Mouse (Mus musculus) CH12.LX (cell line): ENCODE results near the gene Bhlhe41. TPM values are rescaled to one million over a fixed set of nuclear protein-coding genes. Genes with fewer than 3 reads are reported as not detected.

Experiments
- DNase-seq: peaks from one replicate; pipeline ENCODE4 v3.0.0-alpha.2; 2013; ENCODE audit errors: extremely low read depth
- H3K27ac ChIP-seq: 2 replicates; pipeline ENCODE4 v1.5.1; 2012; ENCODE audit warnings: low read depth, mild to moderate bottlenecking, control low read depth, moderate library complexity; ENCODE audit not compliant: insufficient read depth
- H3K27me3 ChIP-seq: replicated peaks from 2 replicates; pipeline ENCODE3; 2012; ENCODE audit warnings: inconsistent platforms
- H3K36me3 ChIP-seq, 2 experiments: replicated peaks in 1 of 2; 2 replicates each; pipeline versions ENCODE3 to v1.6.1; 2012; ENCODE audit warnings: inconsistent platforms in 1 of 2, low read length in 1 of 2, mild to moderate bottlenecking in 1 of 2, mixed read lengths in 1 of 2, moderate library complexity in 1 of 2; ENCODE audit not compliant: control insufficient read depth in 1 of 2, insufficient read depth in 1 of 2
- H3K4me1 ChIP-seq, 2 experiments: 2 replicates each; pipeline ENCODE4 v1.6.1; 2012; ENCODE audit warnings: inconsistent platforms in 1 of 2, moderate library complexity in 1 of 2; ENCODE audit not compliant: insufficient read depth in 2 of 2, control insufficient read depth in 1 of 2
- H3K4me2 ChIP-seq: 2 replicates; pipeline ENCODE4 v1.6.1; 2012; ENCODE audit warnings: low read depth, mild to moderate bottlenecking, control low read depth; ENCODE audit not compliant: poor library complexity, insufficient read depth, severe bottlenecking
- H3K4me3 ChIP-seq, 3 experiments: fragments of 150-350 bp in 1 of 3; sonication (generic) in 1 of 3; replicated peaks in 1 of 3; 2 replicates each; pipeline versions ENCODE3 to v1.5.1; 2011 to 2012; ENCODE audit warnings: low read depth in 2 of 3, low read length in 2 of 3, mild to moderate bottlenecking in 2 of 3, moderate library complexity in 2 of 3, control low read depth in 1 of 3, improper control_type of control experiment in 1 of 3, inconsistent platforms in 1 of 3, mixed read lengths in 1 of 3; ENCODE audit not compliant: poor library complexity in 1 of 3
- H3K79me2 ChIP-seq: replicated peaks from 2 replicates; pipeline ENCODE4 v1.6.1; 2012; ENCODE audit warnings: mild to moderate bottlenecking, moderate library complexity; ENCODE audit not compliant: control insufficient read depth, poor library complexity, insufficient read depth, severe bottlenecking; ENCODE audit errors: extremely low read depth
- H3K9ac ChIP-seq: 2 replicates; pipeline ENCODE4 v1.6.1; 2012; ENCODE audit warnings: low read depth, mild to moderate bottlenecking, control low read depth, moderate library complexity; ENCODE audit not compliant: insufficient read depth
- H3K9me3 ChIP-seq: replicated peaks from 2 replicates; pipeline ENCODE3; 2012; ENCODE audit warnings: low read length, inconsistent platforms, mixed read lengths
- BHLHE40 ChIP-seq: IDR thresholded peaks from 2 replicates; pipeline ENCODE4 v1.6.1; 2011; ENCODE audit warnings: mild to moderate bottlenecking, low read depth, low read length, improper control_type of control experiment
- CHD1 ChIP-seq: IDR thresholded peaks from 2 replicates; pipeline ENCODE4 v1.6.1; 2012; ENCODE audit warnings: low read depth, low read length, improper control_type of control experiment, inconsistent platforms
- CHD2 ChIP-seq: IDR thresholded peaks from 2 replicates; pipeline ENCODE4 v1.6.1; 2011; ENCODE audit warnings: low read length, improper control_type of control experiment
- E2F4 ChIP-seq: IDR thresholded peaks from 2 replicates; pipeline ENCODE4 v1.6.1; 2011; ENCODE audit warnings: low read depth, low read length, improper control_type of control experiment; ENCODE audit not compliant: insufficient replicate concordance
- ELF1 ChIP-seq: IDR thresholded peaks from 2 replicates; pipeline ENCODE4 v1.6.1; 2014; ENCODE audit warnings: low read depth, mild to moderate bottlenecking, inconsistent platforms, low read length, improper control_type of control experiment
- EP300 ChIP-seq: IDR thresholded peaks from 2 replicates; pipeline ENCODE4 v1.6.1; 2011; ENCODE audit warnings: low read length, improper control_type of control experiment
- ETS1 ChIP-seq: conservative IDR thresholded peaks from 2 replicates; pipeline ENCODE4 v1.6.1; 2012; ENCODE audit warnings: low read depth, mild to moderate bottlenecking, inconsistent platforms, low read length, improper control_type of control experiment, moderate library complexity
- IRF4 ChIP-seq: IDR thresholded peaks from 2 replicates; pipeline ENCODE4 v1.6.1; 2014; ENCODE audit warnings: low read depth, mild to moderate bottlenecking, inconsistent platforms, low read length, improper control_type of control experiment
- JUN ChIP-seq: IDR thresholded peaks from 2 replicates; pipeline ENCODE4 v1.6.1; 2011; ENCODE audit warnings: low read depth, mild to moderate bottlenecking, low read length, improper control_type of control experiment, moderate library complexity; ENCODE audit not compliant: insufficient read depth
- JUND ChIP-seq: conservative IDR thresholded peaks from 2 replicates; pipeline ENCODE4 v1.6.1; 2011; ENCODE audit warnings: low read depth, low read length, improper control_type of control experiment
- KAT2A ChIP-seq: IDR thresholded peaks from 2 replicates; pipeline ENCODE4 v1.6.1; 2012; ENCODE audit warnings: low read length, improper control_type of control experiment, inconsistent platforms; ENCODE audit not compliant: insufficient replicate concordance
- MAFK ChIP-seq: IDR thresholded peaks from 2 replicates; pipeline ENCODE4 v1.6.1; 2011; ENCODE audit warnings: low read length, improper control_type of control experiment; ENCODE audit not compliant: insufficient replicate concordance
- MAZ ChIP-seq: IDR thresholded peaks from 2 replicates; pipeline ENCODE4 v1.6.1; 2012; ENCODE audit warnings: low read depth, mild to moderate bottlenecking, inconsistent platforms, low read length, improper control_type of control experiment, moderate library complexity
- MEF2A ChIP-seq: IDR thresholded peaks from 2 replicates; pipeline ENCODE4 v1.6.1; 2014; ENCODE audit warnings: low read depth, mild to moderate bottlenecking, inconsistent platforms, low read length, improper control_type of control experiment, borderline replicate concordance
- MYC ChIP-seq: IDR thresholded peaks from 2 replicates; pipeline ENCODE4 v1.6.1; 2011; ENCODE audit warnings: low read depth, mild to moderate bottlenecking, improper control_type of control experiment, low read length
- NRF1 ChIP-seq: IDR thresholded peaks from 2 replicates; pipeline ENCODE4 v1.6.1; 2014; ENCODE audit warnings: low read depth, mild to moderate bottlenecking, inconsistent platforms, low read length, improper control_type of control experiment, moderate library complexity
- PAX5 ChIP-seq: IDR thresholded peaks from 2 replicates; pipeline ENCODE4 v1.6.1; 2012; ENCODE audit warnings: low read length, inconsistent platforms, mixed read lengths
- RCOR1 ChIP-seq: conservative IDR thresholded peaks from 2 replicates; pipeline ENCODE4 v1.6.1; 2012; ENCODE audit warnings: low read depth, mild to moderate bottlenecking, inconsistent platforms, low read length, improper control_type of control experiment
- SMC3 ChIP-seq: IDR thresholded peaks from 2 replicates; pipeline ENCODE4 v1.6.1; 2011; ENCODE audit warnings: low read depth, low read length, improper control_type of control experiment
- TBP ChIP-seq: conservative IDR thresholded peaks from 2 replicates; pipeline ENCODE4 v1.6.1; 2011; ENCODE audit warnings: low read depth, low read length, improper control_type of control experiment
- TCF12 ChIP-seq: IDR thresholded peaks from 2 replicates; pipeline ENCODE4 v1.6.1; 2014; ENCODE audit warnings: low read depth, mild to moderate bottlenecking, inconsistent platforms, low read length, improper control_type of control experiment
- USF2 ChIP-seq: conservative IDR thresholded peaks from 2 replicates; pipeline ENCODE4 v1.6.1; 2011; ENCODE audit warnings: low read depth, low read length, improper control_type of control experiment
- ZC3H11A ChIP-seq: IDR thresholded peaks from 2 replicates; pipeline ENCODE4 v1.6.1; 2012; ENCODE audit warnings: low read depth, mild to moderate bottlenecking, inconsistent platforms, low read length, improper control_type of control experiment
- ZMIZ1 ChIP-seq: IDR thresholded peaks from 2 replicates; pipeline ENCODE4 v1.6.1; 2012; ENCODE audit warnings: low read depth, mild to moderate bottlenecking, inconsistent platforms, low read length, improper control_type of control experiment
- dilution Hi-C: fragments of 300-500 bp; cut with MboI; formaldehyde crosslinking; loops from 2 replicates; pipeline ENCODE4 v1.14.3; 2020; ENCODE audit warnings: low sequenced_read_pairs; ENCODE audit not compliant: extremely low pct_unique_long_range_greater_than_20kb, extremely low pct_ligation_motif_present
- in situ Hi-C: fragments of 300-500 bp; cut with MboI; formaldehyde crosslinking; loops from 3 replicates; pipeline ENCODE4 v1.14.3; 2019; ENCODE audit warnings: low sequenced_read_pairs, low pct_ligation_motif_present, low pct_unique_long_range_greater_than_20kb, mixed read lengths
- polyA plus RNA-seq: library from polyadenylated mRNA; unstranded; fragments of >175 nt; gene quantifications from 2 replicates; pipeline ENCODE4 v1.2.1, GENCODE M21; 2012; ENCODE audit warnings: low read depth; ENCODE audit not compliant: insufficient read length
- total RNA-seq, 2 experiments: library from RNA; depleted of rRNA; stranded (reverse); fragments of 300-350 nt in 1 of 2; fragments of >200 nt in 1 of 2; gene quantifications; 2 replicates each; pipeline ENCODE4 v1.2.3; 2012 to 2014

The Bhlhe41 gene
- total and polyA plus RNA-seq, 3 experiments: 12.5 to 105 (median 12.6) TPM

DNA sequence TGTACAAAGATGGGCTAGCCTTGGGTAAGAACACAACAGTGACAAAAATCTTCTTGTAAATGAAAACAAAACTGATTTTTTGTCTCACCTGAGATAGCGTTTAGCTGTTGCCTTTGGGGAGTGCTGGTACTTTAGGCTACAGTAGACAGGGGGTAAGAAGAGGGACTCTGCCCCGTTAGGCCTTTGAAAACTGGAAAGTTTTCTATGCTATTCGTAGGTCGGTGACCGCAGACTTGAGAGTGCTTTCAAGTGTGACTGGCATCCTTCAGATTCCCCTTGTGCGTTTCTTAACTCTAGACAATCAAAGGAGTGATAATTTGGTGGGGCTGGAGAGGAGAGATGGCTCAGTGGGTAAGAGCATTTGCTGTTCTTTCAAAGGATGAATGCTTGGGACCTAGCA is 22.4 kb upstream of the Bhlhe41 start:
- TF ChIP-seq ZC3H11A (no peak), CHD2 (no peak), ETS1 (peak; percentile 66), JUN (peak; percentile 29; the same call in 1 of the 2 replicates), ZMIZ1 (no peak), KAT2A (no peak), CHD1 (no peak), MAZ (peak; percentile 60; the same call in 1 of the 2 replicates), JUND (peak; percentile 28; the same call in 1 of the 2 replicates), MAFK (no peak), ELF1 (no peak), MYC (0 out of 2 replicates have a peak, but pooled peaks have one; percentile 34), E2F4 (no peak), USF2 (no peak), SMC3 (peak; percentile 17), NRF1 (no peak), MEF2A (peak; percentile 91), IRF4 (peak; percentile 48; the same call in 1 of the 2 replicates), BHLHE40 (peak; percentile 79), TBP (no peak), TCF12 (no peak), RCOR1 (no peak), PAX5 (no peak), EP300 (peak; percentile 59; the same call in 1 of the 2 replicates)
- Histone ChIP-seq H3K9ac (peak overlapping the region; percentile 28), H3K79me2 (no peaks in the 10 kb centered on the region), H3K36me3 (no peaks in the 10 kb centered on the region), H3K4me2 (peak overlapping the region; percentile 76), H3K4me1 (peaks cover 53 to 87% of the 10 kb centered on the region in 2 experiments), H3K27me3 (no peaks in the 10 kb centered on the region), H3K27ac (peak overlapping the region; percentile 85), H3K9me3 (no peaks in the 10 kb centered on the region), H3K4me3 (no peak overlapping the region)
- dilution Hi-C loops (no loop called here), in situ Hi-C loops (no loop called here)
- peak; percentile 68 for DNase-seq
